Mouse (Mus musculus) heart, adult 18-20 months (tissue): ENCODE results near the gene Rgcc. TPM values are rescaled to one million over a fixed set of nuclear protein-coding genes. Genes with fewer than 3 reads are reported as not detected.

ENCODE experiments used
- DNase-seq, 2 experiments: peaks; one replicate each; pipeline ENCODE4 v3.0.0; 2021 to 2022; ENCODE audit warnings: mixed read lengths in 1 of 2
- total RNA-seq, 2 experiments: library from RNA; stranded (reverse); gene quantifications; 2 replicates each; pipeline ENCODE4 v1.2.3; 2021

The Rgcc gene
- total RNA-seq, 2 experiments from 2014 or later: 112 to 122 TPM

- DNase-seq: no peak
These were observed 22.5 kb downstream of the Rgcc start for GRCm38 (mm10) chr14:79278927-79279326.

GRCm38 (mm10) chr14:79277922-79278321 is 23.5 kb downstream of the Rgcc start:
- peak; percentile 64 to 84 for DNase-seq

GRCm38 (mm10) chr14:79275870-79276395 is 25.5 kb downstream of the Rgcc start:
- DNase-seq: no peak

GRCm38 (mm10) chr14:79275441-79275840 is 26.0 kb downstream of the Rgcc start:
- no peak for DNase-seq

- DNase-seq: peak in 1 of 2 experiments; percentile 80
These were observed 27.6 kb downstream of the Rgcc start for GRCm38 (mm10) chr14:79273697-79274477.

- DNase-seq: no peak
These were observed 28.5 kb downstream of the Rgcc start for GRCm38 (mm10) chr14:79272991-79273390.

GRCm38 (mm10) chr14:79272188-79272694 is 29.2 kb downstream of the Rgcc start:
- DNase-seq: peak in 1 of 2 experiments; percentile 62

GRCm38 (mm10) chr14:79269551-79269950 is 31.9 kb downstream of the Rgcc start:
- peak; percentile 48 to 74 for DNase-seq

- DNase-seq: no peak
These were observed 33.6 kb downstream of the Rgcc start for GRCm38 (mm10) chr14:79267878-79268277.

- DNase-seq: no peak
These were observed 34.1 kb downstream of the Rgcc start for GRCm38 (mm10) chr14:79267382-79267781.

- no peak for DNase-seq
These were observed 35.0 kb downstream of the Rgcc start for GRCm38 (mm10) chr14:79266408-79266807.

GRCm38 (mm10) chr14:79265738-79266137 is 35.7 kb downstream of the Rgcc start:
- DNase-seq: no peak

- DNase-seq: no peak
These were observed 38.1 kb downstream of the Rgcc start for GRCm38 (mm10) chr14:79263321-79263720.

- DNase-seq: no peak
These were observed 38.8 kb downstream of the Rgcc start for GRCm38 (mm10) chr14:79262677-79263076.

- DNase-seq: no peak
These were observed 42.2 kb downstream of the Rgcc start for GRCm38 (mm10) chr14:79259062-79259779.

- peak in 1 of 2 experiments; percentile 19 for DNase-seq
These were observed 44.8 kb downstream of the Rgcc start for GRCm38 (mm10) chr14:79256656-79257055.

- DNase-seq: no peak
These were observed 45.7 kb downstream of the Rgcc start for GRCm38 (mm10) chr14:79255786-79256185.

- DNase-seq: no peak
These were observed 49.6 kb downstream of the Rgcc start for GRCm38 (mm10) chr14:79251727-79252285.

GRCm38 (mm10) chr14:79244571-79244970 is 56.9 kb downstream of the Rgcc start:
- DNase-seq: no peak

GRCm38 (mm10) chr14:79243038-79243883 is 58.2 kb downstream of the Rgcc start:
- no peak for DNase-seq

- no peak for DNase-seq
These were observed 59.1 kb downstream of the Rgcc start for GRCm38 (mm10) chr14:79242386-79242720.
